Mouse (Mus musculus): ENCODE measurements at regions not wholly inside any gene's neighbourhood (a gene's known extent, or its start where the extent isn't known, plus 50 kb on each side); places are given as distances from the start of the nearest gene placed in this dataset.

DNA sequence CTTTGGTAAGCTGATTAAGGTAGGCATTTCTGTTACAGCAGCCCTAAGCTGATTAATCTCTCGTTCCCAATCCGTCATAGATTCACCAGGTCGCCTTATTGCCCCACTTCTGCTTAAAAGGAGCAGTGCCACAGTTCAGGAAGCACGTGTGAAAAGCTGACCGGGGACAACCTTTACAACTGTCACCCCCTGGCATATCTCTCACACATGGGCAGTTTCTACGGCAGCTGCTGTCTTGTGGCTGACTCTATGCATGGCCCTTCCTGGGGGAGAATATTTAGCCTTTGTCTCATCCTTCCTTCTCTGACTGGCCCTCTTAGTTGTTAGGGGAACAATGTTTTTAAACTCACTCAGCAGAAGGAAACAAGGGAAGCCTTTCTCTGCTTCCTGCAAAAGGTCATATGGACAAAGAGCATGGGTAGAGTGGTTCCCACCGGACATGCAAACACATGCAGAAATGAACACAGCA lies 290.9 kb upstream of the Rnaseh2b start:
- TF ChIP-seq CTCF (IDR thresholded peaks at IDR 0.05; ENCODE audit: control insufficient read depth, insufficient read depth, insufficient read length) (no peak), MYOD1 (IDR thresholded peaks at IDR 0.05; ENCODE audit: control insufficient read depth, insufficient read length, low read depth) (no peak), USF1 (IDR thresholded peaks at IDR 0.05; ENCODE audit: low read depth) (no peak), MAX (IDR thresholded peaks at IDR 0.05) (no peak), CEBPB (IDR thresholded peaks at IDR 0.05; ENCODE audit: low read depth) (no peak)

Measured in C2C12 (cell line).